Comparison of ENCODE assay signal across 14 mouse cellular contexts in genomic region chr5:68120880-68121279, GRCm38 (mm10).
DNase-seq lines count a peak whose midpoint lies in the region; ATAC-seq and TF ChIP-seq lines count a peak whose summit lies in the region.
"Had no signal": no experiment of that assay in that cellular context is flagged by ENCODE, and none has a peak within 500 bp of the region (broad histone marks: within the 10 kb centered on the region; RNA-seq: fewer than 3 reads in every experiment).

No protein-coding gene starts in this region.

- H3K4me3 ChIP-seq in hindbrain, postnatal 0 days (ENCODE audit: low read length) = no peak overlapping the region
- H3K4me3 ChIP-seq in hindbrain, embryonic 13.5 days = no peak overlapping the region
- H3K4me3 ChIP-seq: heart, embryonic 13.5 days had no signal

- WGBS in hindbrain, postnatal 0 days = 35% methylated on average over 2 of the region's 2 CpGs
- WGBS in hindbrain, embryonic 13.5 days = 41% methylated on average over 2 of the region's 2 CpGs

- peak; percentile 60 for TF ChIP-seq CTCF in hindbrain, postnatal 0 days (IDR thresholded peaks at IDR 0.05; ENCODE audit: low read depth)

- H3K27me3 ChIP-seq in hindbrain, postnatal 0 days (ENCODE audit: insufficient read depth, low read length) = no peaks in the 10 kb centered on the region
- no peaks in the 10 kb centered on the region for H3K27me3 ChIP-seq in hindbrain, embryonic 13.5 days
- H3K27me3 ChIP-seq: heart, embryonic 13.5 days had no signal

- H3K9ac ChIP-seq in hindbrain, postnatal 0 days (replicated peaks; ENCODE audit: low read length) = no peak overlapping the region
- H3K9ac ChIP-seq in hindbrain, embryonic 13.5 days = no peak overlapping the region
- H3K9ac ChIP-seq: heart, embryonic 13.5 days; liver, embryonic 14.5 days had no signal

- H3K4me1 ChIP-seq in hindbrain, postnatal 0 days (ENCODE audit: insufficient read depth, low read length) = no peaks in the 10 kb centered on the region
- H3K4me1 ChIP-seq in hindbrain, embryonic 13.5 days (replicated peaks) = no peaks in the 10 kb centered on the region
- H3K4me1 ChIP-seq: heart, embryonic 13.5 days had no signal

- no peaks in the 10 kb centered on the region for H3K36me3 ChIP-seq in hindbrain, postnatal 0 days (ENCODE audit: insufficient read depth, low read length)
- no peaks in the 10 kb centered on the region for H3K36me3 ChIP-seq in hindbrain, embryonic 13.5 days
- H3K36me3 ChIP-seq: heart, embryonic 13.5 days had no signal

- no peaks in the 10 kb centered on the region for H3K9me3 ChIP-seq in hindbrain, postnatal 0 days (ENCODE audit: low read length)
- no peaks in the 10 kb centered on the region for H3K9me3 ChIP-seq in hindbrain, embryonic 13.5 days
- H3K9me3 ChIP-seq: heart, embryonic 13.5 days had no signal

- H3K27ac ChIP-seq in hindbrain, postnatal 0 days = no peak overlapping the region
- H3K27ac ChIP-seq in hindbrain, embryonic 13.5 days = no peak overlapping the region
- H3K27ac ChIP-seq: heart, embryonic 13.5 days; liver, embryonic 14.5 days had no signal

- no peak for ATAC-seq in hindbrain, postnatal 0 days
- no peak for ATAC-seq in hindbrain, embryonic 13.5 days (ENCODE audit: low FRiP score)

- peak; percentile 14 to 19 for DNase-seq in cerebellum, adult 18-20 months
- no peak for DNase-seq in cerebellum, adult 9-10 months
- DNase-seq in hindbrain, postnatal 0 days (ENCODE audit: low spot score) = peak; percentile 55
- peak; percentile 8 for DNase-seq in right cerebral cortex, postnatal 14 days
- DNase-seq in right cerebral cortex, postnatal 25 days = no peak
- DNase-seq in adrenal gland, adult 2 months = no peak
- DNase-seq in adrenal gland, postnatal 10 days = no peak
- DNase-seq: adrenal gland, postnatal 25 days; cerebellum, adult 9-11 months; gastrocnemius, postnatal 14 days; kidney, postnatal 4 days had no signal

- H3K4me2 ChIP-seq in hindbrain, postnatal 0 days (ENCODE audit: low read depth, low read length) = no peak overlapping the region
- H3K4me2 ChIP-seq in hindbrain, embryonic 13.5 days = no peak overlapping the region
- H3K4me2 ChIP-seq: heart, embryonic 13.5 days had no signal

Comparison
In these comparisons a context has a peak if more than half of its experiments do, and no peak if none do; other contexts are left out.
1. DNase-seq: peak in cerebellum, adult 18-20 months (2 of 2), hindbrain, postnatal 0 days (single experiment) and right cerebral cortex, postnatal 14 days (single experiment); none in cerebellum, adult 9-10 months (single experiment), right cerebral cortex, postnatal 25 days (single experiment), adrenal gland, adult 2 months (single experiment) and adrenal gland, postnatal 10 days (single experiment).